Mouse (Mus musculus): ENCODE measurements around the gene Yipf3. TPM values are rescaled to one million over a fixed set of nuclear protein-coding genes. Genes with fewer than 3 reads are reported as not detected.

Gene Yipf3
- 186 TPM for polyA plus RNA-seq (2017; shearing (Covaris generic))

GRCm38 (mm10) chr17:46247512-46248188, at the start of gene Yipf3, which contains the start of gene Polr1c:
TSS of gene Yipf3 (plus strand) at chr17:46248080.
TSS of gene Polr1c (minus strand) at chr17:46248054.

GRCm38 (mm10) chr17:46202421-46203071, 45.3 kb upstream of the Yipf3 start, which contains the start of the genes Polh and Xpo5:
TSS of gene Polh (minus strand) at chr17:46202645.
TSS of gene Xpo5 (plus strand) at chr17:46202782.

GRCm38 (mm10) chr17:46253452-46254084, 5.7 kb downstream of the Yipf3 start, which contains the start of gene Lrrc73:
TSS of gene Lrrc73 (plus strand) at chr17:46253531.

GRCm38 (mm10) chr17:46282483-46283123, 34.7 kb downstream of the Yipf3 start, which contains the start of gene Tjap1:
TSS of gene Tjap1 (minus strand) at chr17:46283026.

GRCm38 (mm10) chr17:46297364-46298219, 49.7 kb downstream of the Yipf3 start, which contains the start of gene Dlk2:
TSS of gene Dlk2 (plus strand) at chr17:46297421.

Other genes starting within 250 kb of the Yipf3 start
- not detected for gene Vegfa, start 215.7 kb upstream of the Yipf3 start, polyA plus RNA-seq (2017; shearing (Covaris generic))
- 101 TPM for gene Mrps18a, start 137.1 kb upstream of the Yipf3 start, polyA plus RNA-seq (2017; shearing (Covaris generic))
- 2.2 TPM for gene Rsph9, start 103.9 kb upstream of the Yipf3 start, polyA plus RNA-seq (2017; shearing (Covaris generic))
- gene Mad2l1bp, start 94.5 kb upstream of the Yipf3 start, polyA plus RNA-seq (2017; shearing (Covaris generic)): 67.3 TPM
- gene Gtpbp2, start 87.0 kb upstream of the Yipf3 start, polyA plus RNA-seq (2017; shearing (Covaris generic)): 87.5 TPM
- gene Polh, start 45.4 kb upstream of the Yipf3 start, polyA plus RNA-seq (2017; shearing (Covaris generic)): 7.7 TPM
- 54.1 TPM for gene Xpo5, start 45.3 kb upstream of the Yipf3 start, polyA plus RNA-seq (2017; shearing (Covaris generic))
- 71.2 TPM for gene Polr1c, start within 50 bp of the Yipf3 start, polyA plus RNA-seq (2017; shearing (Covaris generic))
- gene Lrrc73, start 5.5 kb downstream of the Yipf3 start, polyA plus RNA-seq (2017; shearing (Covaris generic)): 0.20 TPM
- 35.1 TPM for gene Tjap1, start 34.9 kb downstream of the Yipf3 start, polyA plus RNA-seq (2017; shearing (Covaris generic))
- not detected for gene Dlk2, start 49.3 kb downstream of the Yipf3 start, polyA plus RNA-seq (2017; shearing (Covaris generic))
- 9.5 TPM for gene Abcc10, start 80.3 kb downstream of the Yipf3 start, polyA plus RNA-seq (2017; shearing (Covaris generic))
- 1.3 TPM for gene Zfp318, start 135.7 kb downstream of the Yipf3 start, polyA plus RNA-seq (2017; shearing (Covaris generic))
- gene Crip3, start 180.8 kb downstream of the Yipf3 start, polyA plus RNA-seq (2017; shearing (Covaris generic)): not detected
- gene Slc22a7, start 190.4 kb downstream of the Yipf3 start, polyA plus RNA-seq (2017; shearing (Covaris generic)): not detected
- gene Ttbk1, start 239.6 kb downstream of the Yipf3 start, polyA plus RNA-seq (2017; shearing (Covaris generic)): 0.18 TPM
- 8.4 TPM for gene Dnph1, start 248.6 kb downstream of the Yipf3 start, polyA plus RNA-seq (2017; shearing (Covaris generic))

All from inflammation-experienced regulatory T-cells, adult 16 weeks (primary cell).